Mouse (Mus musculus): ENCODE measurements around the gene Pdzd2. TPM values are rescaled to one million over a fixed set of nuclear protein-coding genes. Genes with fewer than 3 reads are reported as not detected.
A peak's percentile ranks its signal among the peaks of the same experiment; 100 is the strongest.

The Pdzd2 gene
- polyA plus RNA-seq, 1 experiment, result 9.3 TPM

DNA sequence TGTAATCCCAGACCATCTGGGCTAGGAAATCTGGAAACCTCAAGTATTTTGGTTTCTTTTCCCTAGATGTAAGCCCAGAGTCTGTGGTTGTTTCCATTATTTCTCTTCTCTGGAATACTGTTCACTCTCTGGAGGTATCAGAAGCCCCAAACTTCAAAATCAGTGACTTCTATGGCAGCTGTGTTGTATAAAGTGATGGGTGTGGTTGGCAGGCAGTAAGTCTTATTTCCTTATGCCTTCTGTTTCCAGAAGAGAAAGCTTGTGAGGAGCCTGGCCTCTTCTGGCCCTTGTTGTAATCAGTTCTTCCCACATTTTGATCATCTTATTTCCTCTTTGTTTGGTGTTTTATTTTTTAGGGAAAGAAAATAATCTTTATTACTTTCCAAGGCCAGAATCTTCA lies 408.8 kb downstream of the Pdzd2 start:
- TF ChIP-seq POLR2A (IDR thresholded peaks at IDR 0.05; ENCODE audit: control insufficient read depth, low read depth, low read length), result no peak
- no peak for TF ChIP-seq CTCF (IDR thresholded peaks at IDR 0.05; ENCODE audit: control insufficient read depth, insufficient read depth, insufficient replicate concordance, low read depth, low read length)
- Histone ChIP-seq H3K4me1 (ENCODE audit: control insufficient read depth, insufficient read depth, low read length) (peaks cover 2% of the 10 kb centered on the region; the same call in 1 of the 2 replicates), H3K27ac (ENCODE audit: control insufficient read depth, insufficient read depth, low read depth, low read length) (no peak overlapping the region)

GRCm38 (mm10) chr15:12330389-12330788 lies 409.3 kb downstream of the Pdzd2 start:
- Histone ChIP-seq H3K27me3 (ENCODE audit: control insufficient read depth, insufficient read depth, low read length) (no peaks in the 10 kb centered on the region), H3K27ac (ENCODE audit: control insufficient read depth, insufficient read depth, low read depth, low read length) (0 out of 2 replicates have a peak overlapping the region, but pooled peaks have one; percentile 8), H3K36me3 (ENCODE audit: control insufficient read depth, insufficient read depth, low read length) (no peaks in the 10 kb centered on the region), H3K4me3 (ENCODE audit: control insufficient read depth, low read depth, low read length) (no peak overlapping the region), H3K4me1 (ENCODE audit: control insufficient read depth, insufficient read depth, low read length) (peaks cover 6% of the 10 kb centered on the region)
- no peak for TF ChIP-seq POLR2A (IDR thresholded peaks at IDR 0.05; ENCODE audit: control insufficient read depth, low read depth, low read length)

More for the DNA sequence above, 408.8 kb downstream of the Pdzd2 start:
- no peaks in the 10 kb centered on the region for H3K36me3 ChIP-seq (ENCODE audit: control insufficient read depth, insufficient read depth, low read length)
- H3K27me3 ChIP-seq (ENCODE audit: control insufficient read depth, insufficient read depth, low read length), result no peaks in the 10 kb centered on the region
- H3K4me3 ChIP-seq (ENCODE audit: control insufficient read depth, low read depth, low read length), result no peak overlapping the region

- Histone ChIP-seq H3K27me3 (ENCODE audit: control insufficient read depth, insufficient read depth, low read length) (no peaks in the 10 kb centered on the region), H3K36me3 (ENCODE audit: control insufficient read depth, insufficient read depth, low read length) (no peaks in the 10 kb centered on the region), H3K4me3 (ENCODE audit: control insufficient read depth, low read depth, low read length) (no peak overlapping the region), H3K4me1 (ENCODE audit: control insufficient read depth, insufficient read depth, low read length) (peaks cover 9% of the 10 kb centered on the region), H3K27ac (ENCODE audit: control insufficient read depth, insufficient read depth, low read depth, low read length) (no peak overlapping the region; the same call in 1 of the 2 replicates)
- TF ChIP-seq POLR2A (IDR thresholded peaks at IDR 0.05; ENCODE audit: control insufficient read depth, low read depth, low read length) (no peak), CTCF (IDR thresholded peaks at IDR 0.05; ENCODE audit: control insufficient read depth, insufficient read depth, insufficient replicate concordance, low read depth, low read length) (no peak)
These were observed 415.4 kb downstream of the Pdzd2 start for GRCm38 (mm10) chr15:12324326-12324725.

GRCm38 (mm10) chr15:12322676-12323402 lies 416.9 kb downstream of the Pdzd2 start:
- TF ChIP-seq POLR2A (IDR thresholded peaks at IDR 0.05; ENCODE audit: control insufficient read depth, low read depth, low read length) (no peak), CTCF (IDR thresholded peaks at IDR 0.05; ENCODE audit: control insufficient read depth, insufficient read depth, insufficient replicate concordance, low read depth, low read length) (no peak)
- Histone ChIP-seq H3K4me1 (ENCODE audit: control insufficient read depth, insufficient read depth, low read length) (peaks cover 9% of the 10 kb centered on the region), H3K4me3 (ENCODE audit: control insufficient read depth, low read depth, low read length) (peak overlapping the region; percentile 85), H3K36me3 (ENCODE audit: control insufficient read depth, insufficient read depth, low read length) (no peaks in the 10 kb centered on the region), H3K27me3 (ENCODE audit: control insufficient read depth, insufficient read depth, low read length) (no peaks in the 10 kb centered on the region), H3K27ac (ENCODE audit: control insufficient read depth, insufficient read depth, low read depth, low read length) (peak overlapping the region; percentile 85)

DNA sequence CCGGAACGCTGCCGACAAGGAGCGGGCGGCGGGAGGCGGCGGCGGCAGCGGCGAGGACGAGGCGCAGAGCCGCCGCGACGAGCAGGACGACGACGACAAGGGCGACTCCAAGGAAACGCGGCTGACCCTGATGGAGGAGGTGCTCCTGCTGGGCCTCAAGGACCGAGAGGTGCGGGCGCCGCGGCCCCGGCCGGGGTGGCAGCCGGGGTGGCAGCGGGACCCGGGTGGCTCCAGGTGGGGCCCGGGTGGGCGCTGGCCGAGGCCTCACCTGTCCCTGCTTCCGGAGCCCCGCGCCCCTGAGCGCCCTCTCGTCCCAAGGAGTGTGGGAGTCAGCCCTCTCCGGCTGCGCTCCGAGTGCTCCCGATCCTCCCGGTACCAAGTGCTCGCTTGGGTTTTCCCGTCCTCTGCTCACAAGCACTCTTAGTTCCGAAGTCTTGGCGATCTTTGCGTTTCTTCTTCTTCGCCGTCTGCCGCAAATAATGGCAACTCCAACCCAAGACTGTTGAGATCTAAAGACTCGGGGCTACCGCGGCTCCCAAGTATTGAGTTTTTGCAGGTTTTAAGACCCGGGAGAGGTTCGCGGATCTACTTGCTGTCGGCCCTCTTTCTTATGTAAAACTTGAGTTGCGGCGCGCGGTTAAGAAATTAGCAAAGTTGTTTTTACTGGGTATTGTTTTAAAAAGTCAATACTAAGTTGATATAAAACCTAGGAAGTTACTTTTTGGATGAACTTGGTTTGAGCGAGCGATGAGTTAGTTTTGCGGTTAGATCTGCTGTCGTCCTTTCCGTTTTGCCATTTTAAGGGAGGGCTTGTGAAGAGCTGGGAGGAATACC lies 417.7 kb downstream of the Pdzd2 start, which contains the start of gene 1810049J17Rik:
1810049J17Rik (minus strand) TSS at position 112 of the 834 bp plus-strand sequence.
- H3K4me3 ChIP-seq (ENCODE audit: control insufficient read depth, low read depth, low read length), result peak within 1 kb of the TSS; percentile 85
- peak within 1 kb of the TSS; percentile 85 for H3K27ac ChIP-seq (ENCODE audit: control insufficient read depth, insufficient read depth, low read depth, low read length)
- no peak for TF ChIP-seq CTCF (IDR thresholded peaks at IDR 0.05; ENCODE audit: control insufficient read depth, insufficient read depth, insufficient replicate concordance, low read depth, low read length)
- no peak for TF ChIP-seq POLR2A (IDR thresholded peaks at IDR 0.05; ENCODE audit: control insufficient read depth, low read depth, low read length)

GRCm38 (mm10) chr15:12321091-12321787 lies 418.5 kb downstream of the Pdzd2 start, which contains the start of gene Golph3:
Golph3 (plus strand) TSS chr15:12321450.
- Histone ChIP-seq H3K4me3 (ENCODE audit: control insufficient read depth, low read depth, low read length) (peak within 1 kb of the TSS; percentile 85), H3K27me3 (ENCODE audit: control insufficient read depth, insufficient read depth, low read length) (no peaks in the 10 kb centered on the region), H3K36me3 (ENCODE audit: control insufficient read depth, insufficient read depth, low read length) (no peaks in the 10 kb centered on the region), H3K27ac (ENCODE audit: control insufficient read depth, insufficient read depth, low read depth, low read length) (peak within 1 kb of the TSS; percentile 85), H3K4me1 (ENCODE audit: control insufficient read depth, insufficient read depth, low read length) (peaks cover 9% of the 10 kb centered on the region)
- peak; percentile 70 for TF ChIP-seq POLR2A (IDR thresholded peaks at IDR 0.05; ENCODE audit: control insufficient read depth, low read depth, low read length)
- no peak for TF ChIP-seq CTCF (IDR thresholded peaks at IDR 0.05; ENCODE audit: control insufficient read depth, insufficient read depth, insufficient replicate concordance, low read depth, low read length)

More for the DNA sequence above, 417.7 kb downstream of the Pdzd2 start, which contains the start of gene 1810049J17Rik:
- Histone ChIP-seq H3K27me3 (ENCODE audit: control insufficient read depth, insufficient read depth, low read length) (no peaks in the 10 kb centered on the region), H3K4me1 (ENCODE audit: control insufficient read depth, insufficient read depth, low read length) (peaks cover 9% of the 10 kb centered on the region), H3K36me3 (ENCODE audit: control insufficient read depth, insufficient read depth, low read length) (no peaks in the 10 kb centered on the region)

Data from testis, adult 2 months (tissue).